Mouse (Mus musculus) urinary bladder, postnatal 10 days (tissue): ENCODE measurements around the gene Mtmr3.

ENCODE experiments used
- DNase-seq: peaks from one replicate; pipeline ENCODE4 v3.0.0; 2022; ENCODE audit warnings: low spot score

Gene Mtmr3

DNA sequence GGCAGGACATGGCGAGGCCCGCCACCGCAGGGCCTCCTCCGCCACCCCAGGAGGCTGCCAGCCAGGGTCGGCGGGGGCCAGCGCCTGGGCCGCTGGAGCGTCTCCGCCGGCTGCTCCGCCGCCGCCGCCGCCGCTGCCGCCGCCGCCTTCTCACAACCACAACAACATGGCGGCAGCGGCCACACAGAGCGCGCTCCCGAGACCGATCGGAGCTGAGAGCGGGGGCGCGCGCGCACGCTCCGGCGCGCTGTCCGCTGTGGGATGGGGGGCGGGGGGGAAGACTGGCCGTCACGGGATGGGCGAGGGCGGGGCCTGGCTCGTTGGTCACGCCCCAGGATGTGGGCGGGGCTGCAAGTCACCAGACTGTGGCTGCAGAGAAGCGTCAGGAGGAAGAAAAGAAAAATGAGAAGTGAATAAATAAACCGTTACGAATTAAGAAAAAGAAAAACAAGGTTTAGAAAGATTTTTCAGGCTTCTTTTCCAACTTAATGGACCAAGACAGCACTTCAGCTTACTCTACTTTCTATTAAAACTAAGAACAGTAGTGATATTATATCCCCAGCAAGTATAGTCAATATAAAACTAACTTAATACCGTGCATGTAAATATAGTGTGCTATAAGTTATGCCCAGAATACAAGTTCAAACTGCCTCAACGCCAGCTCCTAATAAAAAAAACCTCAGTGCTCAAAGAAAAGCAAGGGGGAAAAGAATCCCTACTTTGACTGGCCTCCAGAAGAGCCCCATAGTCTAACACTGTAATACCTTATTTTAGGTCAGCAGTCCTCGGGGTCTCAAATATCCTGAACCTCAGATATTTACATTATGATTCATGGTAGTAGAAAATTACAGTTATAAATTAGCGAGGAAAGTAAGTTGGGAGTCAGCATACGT lies at the start of gene Mtmr3:
Mtmr3 (minus strand) TSS at position 256 of the 893 bp plus-strand sequence.
- DNase-seq = peak; percentile 74

DNA sequence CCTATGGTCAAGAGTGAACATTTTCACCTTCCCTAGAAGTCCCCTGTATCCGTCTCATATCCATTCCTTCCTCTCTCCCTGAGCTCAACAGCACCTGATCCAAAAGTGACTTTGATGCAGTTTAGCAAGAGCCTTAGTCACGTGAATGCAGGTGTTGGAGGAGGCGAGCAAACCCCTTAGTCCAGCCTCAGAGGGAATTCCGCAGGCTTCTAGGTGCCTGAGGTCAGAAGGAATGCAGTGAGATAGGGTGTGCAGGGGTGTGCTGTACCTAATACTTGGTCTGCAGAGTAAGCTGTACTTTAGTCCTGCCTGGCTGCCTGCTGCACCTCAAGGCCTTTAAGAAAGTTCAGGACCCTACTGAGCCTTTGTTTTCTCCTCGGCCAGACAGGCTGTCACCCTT lies 49.1 kb upstream of the Mtmr3 start:
- DNase-seq = no peak

DNA sequence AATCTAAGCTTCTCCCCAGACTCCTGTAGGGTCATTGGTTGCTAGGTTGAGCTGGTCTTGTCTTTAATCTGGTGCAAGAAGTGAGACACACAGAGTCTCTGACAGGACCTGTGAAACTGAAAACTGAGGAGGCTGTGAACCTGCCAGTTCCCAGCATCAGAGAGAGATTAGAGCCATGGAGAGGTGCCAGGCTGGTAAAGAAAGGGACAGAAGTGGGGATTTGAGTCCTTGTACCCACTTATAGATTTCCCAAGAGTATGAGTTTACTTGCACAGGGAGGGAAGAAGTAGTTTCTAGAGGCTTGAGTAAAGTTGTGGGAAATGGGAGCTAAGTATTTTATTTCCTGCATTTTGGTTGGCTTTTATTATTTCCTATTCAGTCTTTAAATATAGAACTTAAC lies 46.5 kb upstream of the Mtmr3 start:
- no peak for DNase-seq

DNA sequence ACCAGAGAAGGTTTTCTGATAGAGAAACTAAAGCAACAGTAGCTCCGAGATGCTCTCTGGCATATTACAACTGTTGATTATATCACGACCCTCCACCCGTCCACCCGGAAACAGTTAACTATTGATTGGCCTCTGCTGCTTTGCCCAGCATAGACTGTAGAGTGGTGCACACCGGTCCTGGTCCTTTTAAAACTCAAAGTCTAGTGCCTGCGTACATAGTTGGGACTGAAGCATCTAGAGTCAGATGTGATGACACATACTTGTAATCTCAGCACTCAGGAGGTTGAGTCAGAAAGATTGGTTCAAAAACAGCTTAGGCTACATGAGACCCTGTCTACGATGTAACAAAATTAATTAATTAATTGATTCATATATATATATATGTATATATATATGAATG lies 43.6 kb upstream of the Mtmr3 start:
- DNase-seq = no peak

DNA sequence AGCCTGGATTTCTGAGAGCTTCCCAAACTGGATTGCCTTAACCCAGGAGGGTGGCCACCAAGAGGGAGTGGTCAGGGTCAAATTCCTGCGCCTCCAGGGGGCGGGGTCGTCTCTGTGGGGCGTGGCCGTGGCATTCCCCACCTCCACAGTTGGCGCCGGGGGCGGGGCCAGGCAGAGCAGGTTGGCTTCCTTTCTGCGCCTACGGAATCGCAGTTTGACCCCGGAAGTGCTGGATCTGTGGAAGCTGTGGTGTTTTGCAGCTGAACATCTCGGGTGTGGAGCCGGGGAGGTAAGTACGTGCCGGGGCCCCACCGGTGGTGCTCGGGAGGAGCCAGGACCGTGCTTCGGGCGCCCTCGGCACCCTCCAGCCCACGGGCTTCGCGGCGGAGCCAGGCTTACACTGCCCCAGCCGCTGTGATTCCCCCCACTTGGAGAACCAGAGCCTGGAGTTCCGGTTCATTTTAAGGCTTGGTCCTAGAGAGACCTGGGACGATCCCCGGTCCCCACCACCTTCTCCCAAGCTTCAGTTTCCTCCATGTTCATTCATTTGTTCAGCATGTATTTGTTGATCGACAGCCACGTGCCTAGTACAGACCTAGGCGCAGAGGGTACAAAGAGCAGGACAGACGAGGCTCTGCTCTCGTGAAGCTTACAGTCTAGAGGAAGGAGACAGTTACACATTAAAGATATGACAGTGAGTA lies 43.0 kb upstream of the Mtmr3 start, which contains the start of gene Ascc2:
Ascc2 (plus strand) TSS at position 214 of the 701 bp plus-strand sequence.
- peak; percentile 91 for DNase-seq

DNA sequence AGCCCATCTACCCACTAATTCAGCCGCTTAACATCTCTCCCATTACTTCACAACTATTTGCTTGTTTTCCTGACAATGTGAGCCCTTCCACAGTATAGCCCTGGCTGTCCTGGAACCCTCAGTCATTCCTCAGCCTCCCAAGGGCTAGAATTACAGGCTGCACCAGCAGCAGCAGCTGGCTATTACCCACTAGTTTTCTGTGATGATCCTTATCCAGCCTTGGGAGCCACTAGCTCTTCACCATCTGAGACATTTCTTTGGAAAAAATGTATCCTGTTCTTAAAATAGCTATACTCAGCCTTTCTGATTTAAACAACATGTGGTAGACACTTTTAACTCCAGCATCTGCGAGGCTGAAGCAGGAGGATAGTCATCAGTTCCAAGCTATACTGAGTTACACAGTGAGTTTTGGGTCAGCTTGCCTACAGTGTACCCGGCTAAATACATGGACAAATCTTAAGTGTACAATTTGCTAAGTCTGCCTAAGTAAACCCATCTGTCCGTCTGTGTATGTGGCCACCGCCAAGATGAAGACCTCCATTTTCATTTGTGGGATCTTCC lies 42.2 kb upstream of the Mtmr3 start:
- DNase-seq = no peak

DNA sequence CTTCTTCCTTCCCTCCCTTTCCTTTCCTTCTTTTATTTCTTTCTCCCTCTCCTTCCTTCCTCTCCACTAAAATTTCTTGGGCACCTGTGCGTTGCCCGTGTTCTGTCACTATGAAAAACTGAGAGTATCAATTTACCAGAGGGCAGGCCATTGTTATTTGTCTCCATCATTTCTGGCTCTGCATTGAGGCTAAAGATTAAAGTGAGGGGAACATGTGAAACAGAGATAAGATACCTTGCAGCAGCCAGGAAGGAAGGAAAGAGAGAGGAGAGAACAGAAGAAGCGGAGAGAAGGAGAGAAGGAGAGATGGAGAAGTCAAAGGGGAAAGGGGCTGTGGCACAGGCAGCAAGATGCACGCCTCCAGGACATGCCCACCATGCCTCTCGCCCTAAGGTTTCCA lies 39.7 kb upstream of the Mtmr3 start:
- DNase-seq = no peak

DNA sequence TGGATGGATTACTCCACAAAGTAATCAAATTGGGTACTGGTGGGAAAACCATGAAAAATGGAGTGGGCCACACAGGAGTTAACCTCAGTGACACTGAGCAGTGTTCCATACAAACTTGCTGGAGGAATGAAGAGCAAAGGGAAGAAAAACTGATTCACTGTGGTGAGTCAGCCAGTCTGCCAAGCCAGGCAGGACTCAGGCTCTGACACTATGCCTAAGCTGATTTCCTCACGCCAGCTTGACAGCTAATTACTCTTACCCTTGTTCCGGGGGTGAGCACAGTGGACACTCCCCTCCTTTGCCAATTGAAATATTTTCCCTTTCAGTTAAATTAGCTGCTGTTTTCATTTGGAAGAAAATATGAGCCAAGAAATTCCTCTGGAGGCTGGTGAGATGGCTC lies 38.8 kb upstream of the Mtmr3 start:
- no peak for DNase-seq

DNA sequence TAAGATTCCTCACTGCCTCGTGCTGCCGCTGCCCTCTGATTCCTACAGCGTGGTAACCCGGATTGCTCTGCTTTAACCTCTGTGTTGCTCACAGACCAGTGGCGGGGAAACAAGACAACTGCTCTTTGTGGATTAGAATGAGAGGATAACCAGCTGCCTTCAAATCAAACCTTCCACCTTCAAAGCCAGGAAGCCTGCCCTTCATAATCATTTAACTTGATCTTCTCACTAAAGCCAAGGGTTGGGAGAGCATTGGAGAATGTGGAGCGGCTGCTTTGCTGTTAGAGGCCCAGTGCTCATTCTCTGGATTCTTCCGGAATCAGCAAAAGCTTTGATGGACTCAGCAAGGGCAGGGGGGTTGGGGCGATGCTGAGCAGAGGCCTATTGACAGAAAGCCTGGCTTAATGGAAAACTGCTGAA lies 35.2 kb upstream of the Mtmr3 start:
- DNase-seq = no peak

DNA sequence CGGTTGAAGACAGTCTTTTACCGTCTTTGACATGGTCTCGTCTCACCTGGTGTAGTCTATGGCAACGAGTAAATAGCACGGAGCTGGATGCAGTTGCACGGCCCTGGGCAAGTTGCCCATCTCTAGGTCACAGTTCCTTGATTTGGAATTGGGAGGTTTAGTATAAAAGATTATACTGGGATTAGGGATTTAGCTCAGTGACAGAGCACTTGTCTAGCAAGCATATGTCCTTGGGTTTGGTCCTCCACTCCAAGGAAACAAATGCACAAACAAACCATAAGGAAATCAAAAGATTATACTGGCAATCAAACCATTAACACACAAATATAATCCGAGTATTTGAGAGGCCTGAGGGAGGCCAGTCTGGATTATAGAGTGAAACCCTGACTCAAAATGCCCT lies 33.0 kb upstream of the Mtmr3 start:
- DNase-seq = no peak

DNA sequence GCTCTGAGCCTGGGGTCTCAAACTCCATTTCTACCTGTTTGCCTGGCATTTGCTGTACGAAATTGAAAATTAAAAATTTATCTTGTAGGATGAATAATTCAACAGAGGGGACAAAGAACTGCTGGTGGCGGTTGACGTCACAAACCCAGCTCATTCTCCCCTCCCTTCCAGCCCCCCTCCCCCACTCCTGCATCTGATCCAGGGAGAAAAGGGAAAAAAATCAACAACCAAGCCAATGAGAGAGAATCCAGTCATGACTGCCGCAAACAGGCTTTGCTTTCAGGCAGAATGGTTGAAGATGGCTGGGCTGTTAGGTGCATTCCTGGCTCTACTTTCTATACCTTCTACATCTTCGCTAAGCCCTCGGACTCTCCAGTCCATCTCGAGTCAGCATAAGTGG lies 31.3 kb upstream of the Mtmr3 start:
- no peak for DNase-seq

DNA sequence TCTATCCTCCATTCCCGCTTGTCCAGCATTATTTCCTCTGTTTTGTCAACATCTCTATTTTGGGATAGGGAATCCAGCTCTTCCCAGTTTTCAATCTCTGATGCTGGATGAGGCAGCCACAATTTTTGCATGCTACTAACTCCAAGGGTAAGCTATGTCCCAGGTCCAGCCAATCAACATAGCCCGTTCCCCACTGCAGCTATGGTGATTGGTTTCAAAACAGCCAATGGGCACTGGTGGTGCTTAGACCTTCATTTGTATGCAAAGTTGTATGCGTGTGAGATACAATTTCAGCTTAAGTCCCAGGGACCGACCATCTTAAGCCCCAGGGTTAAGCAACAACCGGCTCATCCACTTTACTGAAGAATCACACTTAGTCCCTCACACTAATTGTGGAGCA lies 28.3 kb upstream of the Mtmr3 start:
- DNase-seq = no peak

DNA sequence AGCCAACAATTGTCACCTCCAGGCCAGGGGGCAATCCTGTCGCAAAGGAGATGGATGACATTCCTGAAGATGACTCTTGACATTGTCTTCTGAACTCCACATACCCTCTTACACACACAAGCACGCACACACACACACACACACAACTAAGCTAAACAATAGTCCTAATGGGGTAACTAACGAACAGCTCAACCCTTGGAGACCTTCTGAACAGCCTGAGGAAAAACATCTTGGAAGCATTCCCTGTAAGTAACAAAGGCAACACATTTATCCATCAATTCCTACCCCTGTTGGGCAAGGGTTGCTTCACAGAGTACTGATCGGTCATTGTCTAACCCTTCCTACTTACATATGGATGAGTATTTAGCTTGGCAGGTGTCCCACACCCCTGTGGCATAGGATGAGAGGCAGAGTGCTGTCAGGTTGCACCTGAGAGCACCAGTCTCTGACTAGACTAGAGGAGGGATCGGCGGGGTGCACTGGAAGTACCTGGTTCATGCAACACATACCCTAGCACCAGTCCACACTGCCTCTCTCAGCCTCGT lies 27.9 kb upstream of the Mtmr3 start:
- DNase-seq = no peak

DNA sequence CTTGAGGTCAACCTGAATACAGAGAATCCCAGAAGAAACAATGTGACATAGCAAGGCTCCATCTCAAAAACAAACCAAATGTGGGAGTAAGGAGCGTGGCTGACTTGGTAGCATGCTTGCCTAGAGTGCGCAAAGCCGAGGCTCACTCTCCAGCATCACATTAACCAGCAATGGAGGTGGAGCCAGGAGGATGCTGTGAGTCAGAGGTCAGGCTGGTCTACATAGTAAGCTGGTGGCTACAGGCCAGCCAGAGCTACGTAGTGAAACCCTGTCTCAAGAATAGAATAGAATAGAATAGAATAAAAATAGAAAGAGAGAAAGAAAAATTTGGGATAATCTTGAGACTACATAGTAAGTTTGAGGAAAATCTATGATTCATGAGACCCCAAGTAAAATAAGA lies 27.2 kb upstream of the Mtmr3 start:
- DNase-seq = no peak

DNA sequence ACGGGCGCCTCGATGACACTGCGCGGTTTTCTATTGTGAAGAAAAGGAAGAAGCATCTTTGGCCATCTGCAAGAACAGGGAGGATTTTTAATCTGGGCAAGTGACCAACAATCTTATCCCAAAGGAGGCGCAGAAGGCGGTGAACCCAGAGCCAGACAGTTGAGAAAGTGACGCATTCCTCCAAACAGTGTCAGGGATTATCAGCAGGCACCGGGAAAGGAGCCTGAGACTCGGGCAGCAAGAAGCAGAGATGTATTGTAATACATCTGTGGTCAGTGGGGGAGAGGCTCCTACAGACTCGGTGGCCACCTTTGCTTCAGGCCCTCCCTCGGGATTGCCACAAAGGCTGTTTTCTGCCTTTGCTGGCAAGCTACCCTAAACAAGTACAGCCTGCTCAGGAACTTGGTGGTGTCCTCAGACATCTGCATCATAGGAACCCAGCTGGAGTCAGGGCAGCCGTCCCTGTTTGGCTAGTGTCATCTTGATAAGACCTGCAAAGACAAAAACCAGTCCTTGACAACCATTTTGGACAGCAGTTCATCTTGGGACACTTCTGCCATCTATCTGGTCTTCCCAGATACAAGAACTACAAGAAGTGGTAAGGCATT lies 25.9 kb upstream of the Mtmr3 start:
- no peak for DNase-seq

DNA sequence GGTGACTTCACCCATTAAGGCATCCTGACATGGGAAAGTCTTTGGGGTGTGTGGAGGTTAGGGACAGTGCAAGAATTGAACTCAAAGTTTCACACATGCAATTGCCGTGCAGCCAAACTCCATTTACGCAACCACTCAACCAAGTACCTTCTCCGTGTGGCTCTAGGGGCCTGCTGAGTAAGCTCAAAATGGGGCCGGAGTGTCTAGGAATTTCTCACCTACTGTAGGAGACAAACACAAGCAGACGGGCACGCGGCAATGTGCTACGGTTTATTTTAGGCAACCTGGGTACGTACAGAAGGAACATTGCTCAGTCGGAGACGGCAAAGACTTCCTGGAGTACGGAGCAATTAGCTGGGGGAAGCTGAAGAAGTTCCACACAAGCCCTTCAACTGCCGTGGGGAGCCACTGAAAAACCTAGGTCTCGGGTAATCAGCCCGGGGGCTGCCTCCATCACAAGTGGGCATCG lies 25.4 kb upstream of the Mtmr3 start, which contains the start of gene Gm11032:
Gm11032 (plus strand) TSS at position 51 of the 469 bp plus-strand sequence.
- DNase-seq = no peak

DNA sequence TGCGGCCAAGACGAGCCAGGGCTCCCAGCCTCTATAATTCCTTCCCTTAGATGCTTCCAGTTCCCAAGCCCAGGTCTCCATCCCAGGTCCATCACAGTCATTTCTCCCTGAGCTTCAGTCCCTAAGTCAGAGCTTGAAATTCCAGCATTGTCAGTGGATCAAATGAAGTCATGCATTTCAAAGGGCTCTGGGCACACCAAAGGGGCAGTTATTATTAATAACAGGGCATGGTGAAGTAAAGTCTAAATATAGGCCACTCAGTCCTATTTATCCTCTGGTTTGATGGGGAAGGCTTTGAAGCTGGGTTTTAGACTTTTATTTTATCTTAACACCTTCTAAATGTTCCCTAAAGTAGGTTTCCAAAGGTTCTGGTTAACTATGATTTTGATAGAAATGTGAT lies 17.2 kb upstream of the Mtmr3 start:
- DNase-seq = no peak

DNA sequence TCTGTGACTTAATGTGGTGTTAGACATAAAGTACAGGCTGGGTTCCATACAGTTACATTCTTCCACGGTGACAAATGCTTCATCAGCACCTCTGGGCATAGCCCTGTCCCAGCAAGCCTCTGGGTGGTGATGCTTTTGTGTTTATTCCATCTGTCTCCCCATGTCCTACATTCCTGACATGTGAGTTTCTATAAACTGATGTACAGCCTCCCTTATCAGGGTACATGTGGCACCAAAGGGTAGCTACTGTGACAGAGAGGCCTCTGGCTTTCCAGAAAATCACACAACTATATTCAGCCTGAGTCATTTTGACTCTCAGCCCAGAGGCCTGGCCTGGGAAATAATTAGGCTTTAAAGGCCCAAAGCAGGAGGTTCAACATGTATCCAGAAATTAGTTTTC lies 11.9 kb upstream of the Mtmr3 start:
- no peak for DNase-seq

DNA sequence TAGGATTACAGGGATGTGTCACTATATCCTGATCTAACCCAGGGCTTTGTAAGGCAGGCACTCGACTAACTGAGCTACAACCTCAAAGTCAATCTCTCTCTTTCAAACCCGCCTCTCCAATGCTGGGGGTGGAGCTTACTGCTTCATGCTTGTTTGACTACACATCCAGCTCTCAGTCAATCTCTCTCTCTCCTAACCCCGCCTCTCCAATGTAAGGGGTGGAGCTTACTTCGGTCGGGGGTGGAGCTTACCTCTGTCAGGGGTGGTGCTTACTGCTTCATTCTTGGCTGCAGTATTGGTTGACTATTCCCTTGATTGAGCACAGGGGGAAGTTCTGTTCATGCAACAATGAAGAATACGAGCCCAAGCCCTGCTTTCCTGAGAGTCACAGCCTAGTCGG lies 10.8 kb upstream of the Mtmr3 start:
- DNase-seq = no peak

DNA sequence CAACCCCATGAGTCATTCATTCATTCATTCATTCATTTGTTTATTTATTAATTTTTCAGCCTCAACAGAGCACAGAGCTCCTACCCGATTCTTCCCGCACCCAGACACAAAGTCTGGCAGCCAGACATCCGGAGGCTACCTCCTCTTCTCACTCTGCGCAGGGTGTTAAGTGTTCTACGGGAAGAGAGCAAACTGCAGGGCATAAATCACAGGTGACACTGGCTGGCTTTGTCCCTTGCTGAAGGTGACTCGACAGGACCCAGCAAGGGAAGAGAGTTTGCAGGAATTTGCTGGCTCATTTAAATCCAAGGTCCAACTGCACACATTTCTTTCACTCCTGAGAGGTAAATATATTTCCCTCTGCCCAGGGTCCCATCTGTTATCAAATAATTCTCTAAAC lies 9.8 kb upstream of the Mtmr3 start:
- DNase-seq = no peak

DNA sequence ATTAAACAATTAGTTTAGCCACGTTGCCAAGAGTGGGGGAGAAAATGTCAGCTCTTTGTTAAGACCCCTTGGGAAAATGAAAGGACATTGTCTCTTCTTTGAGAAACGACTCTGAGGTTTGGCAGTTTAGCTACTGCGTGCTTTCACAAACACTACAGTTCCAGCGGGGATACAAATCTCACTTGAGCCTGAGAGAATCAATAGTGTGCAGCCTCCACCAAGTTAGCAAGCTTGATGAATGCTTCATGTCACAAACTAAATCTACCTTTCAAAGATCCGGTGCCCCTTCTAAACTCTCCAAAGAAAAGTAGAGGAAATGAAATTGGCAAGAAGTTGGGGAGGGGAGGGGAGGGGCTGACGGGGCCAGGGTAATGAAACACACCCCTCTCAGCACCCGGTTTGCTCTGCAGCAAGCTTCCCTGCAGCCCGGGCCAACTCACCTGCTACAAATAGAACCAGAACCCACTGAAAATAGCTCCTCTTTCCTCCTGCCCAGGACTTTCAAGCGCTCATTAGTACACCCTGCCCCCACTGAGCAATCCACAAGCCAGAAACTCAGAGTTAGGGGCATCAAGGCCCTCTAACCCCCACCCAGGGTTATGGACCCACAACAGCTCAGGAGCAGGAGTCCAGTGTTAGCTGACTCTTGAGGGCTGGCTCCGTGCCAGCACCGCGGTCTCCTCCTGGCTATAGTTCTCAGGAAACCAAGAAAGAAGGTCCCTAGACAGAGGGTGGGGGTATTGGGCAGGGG lies 8.2 kb upstream of the Mtmr3 start:
- no peak for DNase-seq
